Mouse (Mus musculus) midbrain, embryonic 13.5 days (tissue): ENCODE measurements around the gene Gm28551. TPM values are rescaled to one million over a fixed set of nuclear protein-coding genes. Genes with fewer than 3 reads are reported as not detected.
"Not testable (repeated sequence)": the region's sequence is repeated elsewhere in the genome, so short reads cannot be mapped to it uniquely, and the experiment has no call there.

ENCODE experiments used
- ATAC-seq: fragments of 200-750 bp; cut with Nextera tagmentation; 2 replicates; pipeline ENCODE4 v1.8.0; 2017; ENCODE audit warnings: mild to moderate bottlenecking, moderate TSS enrichment, moderate library complexity
- H3K27ac ChIP-seq: fragments of 300-500 bp; sonication (generic); 2 replicates; pipeline ENCODE4 v1.5.1; 2015; ENCODE audit warnings: inconsistent platforms, mild to moderate bottlenecking, moderate library complexity
- H3K27me3 ChIP-seq: fragments of 300-500 bp; sonication (generic); 2 replicates; pipeline ENCODE4 v1.6.1; 2015; ENCODE audit warnings: mild to moderate bottlenecking, inconsistent platforms
- H3K36me3 ChIP-seq: fragments of 300-500 bp; sonication (generic); 2 replicates; pipeline ENCODE4 v1.6.1; 2015; ENCODE audit warnings: mild to moderate bottlenecking, inconsistent platforms
- H3K4me1 ChIP-seq: fragments of 300-500 bp; sonication (generic); replicated peaks from 2 replicates; pipeline ENCODE4 v1.6.1; 2015; ENCODE audit warnings: inconsistent platforms
- H3K4me2 ChIP-seq: fragments of 300-500 bp; sonication (generic); replicated peaks from 2 replicates; pipeline ENCODE4 v1.6.1; 2015; ENCODE audit warnings: moderate library complexity, mild to moderate bottlenecking, inconsistent platforms
- H3K4me3 ChIP-seq: fragments of 300-500 bp; sonication (generic); replicated peaks from 2 replicates; pipeline ENCODE4 v1.5.1; 2015; ENCODE audit warnings: mild to moderate bottlenecking, inconsistent platforms
- H3K9ac ChIP-seq: fragments of 300-500 bp; sonication (generic); replicated peaks from 2 replicates; pipeline ENCODE4 v1.6.1; 2015; ENCODE audit warnings: mild to moderate bottlenecking, inconsistent platforms
- H3K9me3 ChIP-seq: fragments of 300-500 bp; sonication (generic); 2 replicates; pipeline ENCODE4 v1.6.1; 2016; ENCODE audit warnings: mild to moderate bottlenecking, inconsistent platforms
- WGBS: fragments of 180-500 bp; shearing (Covaris S2); methylation state at CpG from one replicate; pipeline ENCODE4 v1.1.7; 2015; 5-methylcytosine and 5-hydroxymethylcytosine counted together
- polyA plus RNA-seq: library from polyadenylated mRNA; unstranded; fragments of >200 nt; fragmentation: Nextera tagmentation; extraction: Ambion mirVana; gene quantifications from 2 replicates; pipeline ENCODE4 v1.2.1, GENCODE M21; 2015

Gene Gm28551
- polyA plus RNA-seq = 1.9 and 2.0 TPM in 2 replicates

GRCm38 (mm10) chr1:53352327-53353261, at the start of gene Gm28551, which contains the start of the genes Asdurf and Asnsd1:
TSS of gene Gm28551 (minus strand) at chr1:53352667.
TSS of gene Asdurf (minus strand) at chr1:53352619.
TSS of gene Asnsd1 (minus strand) at chr1:53352752.
- WGBS = 0% methylated on average over 44 of the region's 44 CpGs

GRCm38 (mm10) chr1:53393936-53394760, 41.7 kb upstream of the Gm28551 start:
- not testable (repeated sequence) for H3K9ac ChIP-seq, H3K27me3 ChIP-seq, H3K9me3 ChIP-seq, H3K4me3 ChIP-seq, H3K4me1 ChIP-seq, ATAC-seq, H3K27ac ChIP-seq, H3K36me3 ChIP-seq
- 33% methylated on average over 21 of the region's 21 CpGs for WGBS
- peak overlapping the region; percentile 5 for H3K4me2 ChIP-seq

More at GRCm38 (mm10) chr1:53352327-53353261, at the start of gene Gm28551, which contains the start of the genes Asdurf and Asnsd1:
- Histone ChIP-seq H3K27ac (peak within 1 kb of the TSS; percentile 87), H3K4me2 (peak within 1 kb of the TSS; percentile 56), H3K9ac (peak within 1 kb of the TSS; percentile 88), H3K27me3 (no peaks in the 10 kb centered on the region), H3K4me3 (peak within 1 kb of the TSS; percentile 78), H3K36me3 (peaks cover 18% of the 10 kb centered on the region), H3K9me3 (no peaks in the 10 kb centered on the region), H3K4me1 (peaks cover 9% of the 10 kb centered on the region)
- ATAC-seq = peak; percentile 100

GRCm38 (mm10) chr1:53388762-53389161, 36.3 kb upstream of the Gm28551 start:
- no peak for ATAC-seq
- 93% methylated on average over 10 of the region's 14 CpGs for WGBS
- Histone ChIP-seq H3K4me2 (no peak overlapping the region), H3K36me3 (no peaks in the 10 kb centered on the region), H3K27ac (no peak overlapping the region), H3K9ac (no peak overlapping the region), H3K27me3 (no peaks in the 10 kb centered on the region), H3K9me3 (0 out of 2 replicates have a peak, but pooled peaks cover 2% of the 10 kb centered on the region), H3K4me3 (no peak overlapping the region), H3K4me1 (no peaks in the 10 kb centered on the region)

DNA sequence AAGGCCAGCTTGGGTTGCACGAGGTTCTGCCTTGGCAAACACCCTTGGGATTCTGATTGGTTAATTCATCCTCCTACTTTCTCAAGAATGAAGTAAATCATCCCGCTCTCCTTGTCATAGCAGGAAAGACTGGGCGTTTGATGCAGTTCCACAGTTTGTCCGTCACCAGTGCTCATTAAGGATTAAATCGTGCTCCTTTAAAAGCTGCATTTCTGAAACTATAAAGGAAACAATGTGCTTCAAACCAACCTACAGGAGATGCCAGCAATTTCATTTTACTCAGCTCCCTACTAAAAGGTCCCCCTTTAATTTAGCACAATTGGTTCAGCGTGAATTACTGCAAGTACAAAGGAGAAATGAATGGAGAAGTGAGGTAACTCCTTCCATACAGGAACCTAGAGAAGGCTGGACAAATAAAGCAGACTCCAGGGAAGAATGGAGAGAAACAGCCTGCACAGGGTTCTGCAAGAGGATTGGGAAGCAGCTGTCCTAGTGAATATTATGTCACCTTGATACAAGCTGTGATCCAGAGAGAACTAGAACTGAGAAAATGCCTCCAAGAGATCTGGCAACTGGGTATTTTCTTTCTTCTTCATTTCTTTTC, 31.7 kb upstream of the Gm28551 start:
- Histone ChIP-seq H3K27me3 (no peaks in the 10 kb centered on the region), H3K4me3 (no peak overlapping the region), H3K9ac (no peak overlapping the region), H3K27ac (no peak overlapping the region), H3K4me2 (no peak overlapping the region), H3K9me3 (0 out of 2 replicates have a peak, but pooled peaks cover 2% of the 10 kb centered on the region), H3K4me1 (no peaks in the 10 kb centered on the region), H3K36me3 (no peaks in the 10 kb centered on the region)
- 70% methylated on average over 6 of the region's 6 CpGs for WGBS
- no peak for ATAC-seq

DNA sequence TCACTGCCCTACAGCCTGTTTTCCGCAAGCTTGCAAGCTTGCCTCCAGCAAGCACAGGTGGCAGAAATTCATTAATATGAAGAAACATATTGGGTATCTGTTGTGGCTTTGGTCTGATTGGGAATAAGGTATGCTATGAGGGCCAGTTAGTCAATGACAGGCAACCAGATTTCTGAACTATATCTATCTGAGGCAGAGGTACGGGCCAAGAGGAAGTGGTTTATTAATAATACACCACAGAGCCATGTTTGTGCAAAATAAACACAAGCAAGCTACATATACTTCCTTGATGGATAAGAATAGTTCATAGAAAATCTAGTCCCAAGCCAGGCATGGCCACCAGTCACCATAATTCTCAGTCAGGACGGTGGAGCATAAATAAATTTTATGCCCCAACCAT, 25.3 kb upstream of the Gm28551 start:
- Histone ChIP-seq H3K4me1 (0 out of 2 replicates have a peak, but pooled peaks cover 3% of the 10 kb centered on the region), H3K9me3 (no peaks in the 10 kb centered on the region), H3K4me2 (no peak overlapping the region), H3K4me3 (no peak overlapping the region), H3K9ac (no peak overlapping the region), H3K27me3 (no peaks in the 10 kb centered on the region), H3K27ac (no peak overlapping the region), H3K36me3 (no peaks in the 10 kb centered on the region)
- no peak for ATAC-seq
- WGBS = 68% methylated on average over 3 of the region's 3 CpGs

GRCm38 (mm10) chr1:53375965-53376364, 23.5 kb upstream of the Gm28551 start:
- not testable (repeated sequence) for H3K9me3 ChIP-seq, ATAC-seq
- 86% methylated on average over 2 of the region's 2 CpGs for WGBS

GRCm38 (mm10) chr1:53358988-53359387, 6.5 kb upstream of the Gm28551 start:
- Histone ChIP-seq H3K4me3 (no peak overlapping the region), H3K27me3 (no peaks in the 10 kb centered on the region), H3K36me3 (no peaks in the 10 kb centered on the region), H3K9ac (no peak overlapping the region), H3K4me1 (no peaks in the 10 kb centered on the region), H3K27ac (no peak overlapping the region), H3K9me3 (no peaks in the 10 kb centered on the region), H3K4me2 (no peak overlapping the region)
- ATAC-seq = no peak

More at GRCm38 (mm10) chr1:53375965-53376364, 23.5 kb upstream of the Gm28551 start:
- H3K9ac ChIP-seq, H3K36me3 ChIP-seq, H3K27ac ChIP-seq, H3K27me3 ChIP-seq, H3K4me3 ChIP-seq, H3K4me2 ChIP-seq, H3K4me1 ChIP-seq: not testable (repeated sequence)

- Histone ChIP-seq H3K27me3 (no peaks in the 10 kb centered on the region), H3K4me1 (no peaks in the 10 kb centered on the region), H3K4me3 (no peak overlapping the region), H3K9ac (no peak overlapping the region), H3K36me3 (peaks cover 51% of the 10 kb centered on the region), H3K4me2 (no peak overlapping the region), H3K27ac (no peak overlapping the region), H3K9me3 (peaks cover 10% of the 10 kb centered on the region)
- no peak for ATAC-seq
- 100% methylated on average over 2 of the region's 2 CpGs for WGBS
Observed at GRCm38 (mm10) chr1:53341071-53341470, 11.4 kb downstream of the Gm28551 start.

DNA sequence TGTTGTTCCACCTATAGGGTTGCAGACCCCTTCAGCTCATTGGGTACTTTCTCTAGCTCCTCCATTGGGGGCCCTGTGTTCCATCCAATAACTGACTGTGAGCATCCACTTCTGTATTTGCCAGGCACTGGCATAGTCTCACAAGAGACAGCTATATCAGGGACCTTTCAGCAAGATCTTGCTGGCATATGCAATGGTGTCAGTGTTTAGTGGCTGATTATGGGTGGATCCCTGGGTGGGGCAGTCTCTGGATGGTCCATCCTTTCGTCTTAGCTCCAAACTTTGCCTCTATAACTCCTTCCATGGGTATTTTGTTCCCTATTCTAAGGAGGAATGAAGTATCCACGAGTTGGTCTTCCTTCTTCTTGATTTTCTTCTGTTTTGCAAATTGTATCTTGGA, 15.1 kb downstream of the Gm28551 start:
- not testable (repeated sequence) for H3K4me1 ChIP-seq, H3K9ac ChIP-seq, H3K4me3 ChIP-seq, H3K4me2 ChIP-seq, H3K27ac ChIP-seq, H3K27me3 ChIP-seq, ATAC-seq, H3K9me3 ChIP-seq
- 75% methylated on average over 2 of the region's 2 CpGs for WGBS
- H3K36me3 ChIP-seq = peaks cover 23% of the 10 kb centered on the region

- H3K9ac ChIP-seq = no peak overlapping the region
- no peak for ATAC-seq
- no peaks in the 10 kb centered on the region for H3K27me3 ChIP-seq
- no peak overlapping the region for H3K27ac ChIP-seq
- no peak overlapping the region for H3K4me2 ChIP-seq
- H3K4me3 ChIP-seq = no peak overlapping the region
- no peaks in the 10 kb centered on the region; the same call in none of the 2 replicates for H3K9me3 ChIP-seq
- H3K4me1 ChIP-seq = no peaks in the 10 kb centered on the region
- peaks cover 3% of the 10 kb centered on the region for H3K36me3 ChIP-seq
Observed at GRCm38 (mm10) chr1:53335465-53335864, 17.0 kb downstream of the Gm28551 start.

- not testable (repeated sequence) for H3K36me3 ChIP-seq, ATAC-seq, H3K4me3 ChIP-seq, H3K9me3 ChIP-seq, H3K4me2 ChIP-seq, H3K4me1 ChIP-seq, H3K9ac ChIP-seq, H3K27ac ChIP-seq, H3K27me3 ChIP-seq
- 68% methylated on average over 5 of the region's 5 CpGs for WGBS
Observed at GRCm38 (mm10) chr1:53333527-53333926, 18.9 kb downstream of the Gm28551 start.
